Mouse (Mus musculus) midbrain, embryonic 14.5 days (tissue): ENCODE data around the gene Sept12. TPM values are rescaled to one million over a fixed set of nuclear protein-coding genes. Genes with fewer than 3 reads are reported as not detected.

Source experiments
- ATAC-seq: fragments of 200-750 bp; cut with Nextera tagmentation; 2 replicates; pipeline ENCODE4 v1.8.0; 2017; ENCODE audit warnings: moderate number of reproducible peaks, moderate library complexity; ENCODE audit not compliant: low FRiP score, low TSS enrichment
- DNase-seq: peaks from one replicate; pipeline ENCODE4 v3.0.0-alpha.2; 2015
- H3K27ac ChIP-seq: fragments of 300-500 bp; sonication (generic); replicated peaks from 2 replicates; pipeline ENCODE4 v1.5.1; 2014; ENCODE audit warnings: mild to moderate bottlenecking, low read depth, low read length, moderate library complexity
- H3K27me3 ChIP-seq: fragments of 300-500 bp; sonication (generic); 2 replicates; pipeline ENCODE4 v1.6.1; 2014; ENCODE audit warnings: low read length, control low read depth, mixed read lengths; ENCODE audit not compliant: control insufficient read depth, insufficient read depth
- H3K36me3 ChIP-seq: fragments of 300-500 bp; sonication (generic); 2 replicates; pipeline ENCODE4 v1.6.1; 2014; ENCODE audit warnings: low read length, control low read depth; ENCODE audit not compliant: control insufficient read depth, insufficient read depth
- H3K4me1 ChIP-seq: fragments of 300-500 bp; sonication (generic); 2 replicates; pipeline ENCODE4 v1.6.1; 2014; ENCODE audit warnings: mild to moderate bottlenecking, antibody characterized with exemption, low read length, control low read depth; ENCODE audit not compliant: control insufficient read depth, insufficient read depth
- H3K4me2 ChIP-seq: fragments of 300-500 bp; sonication (generic); 2 replicates; pipeline ENCODE4 v1.6.1; 2014; ENCODE audit warnings: mild to moderate bottlenecking, low read length, moderate library complexity
- H3K4me3 ChIP-seq: fragments of 300-500 bp; sonication (generic); replicated peaks from 2 replicates; pipeline ENCODE4 v1.5.1; 2014; ENCODE audit warnings: low read depth, low read length
- H3K9ac ChIP-seq: fragments of 300-500 bp; sonication (generic); replicated peaks from 2 replicates; pipeline ENCODE4 v1.6.1; 2014; ENCODE audit warnings: mild to moderate bottlenecking, low read length, moderate library complexity
- H3K9me3 ChIP-seq: fragments of 300-500 bp; sonication (generic); 2 replicates; pipeline ENCODE4 v1.6.1; 2016; ENCODE audit warnings: low read length, control low read depth, mixed read lengths; ENCODE audit not compliant: control insufficient read depth
- WGBS: fragments of 180-500 bp; shearing (Covaris S2); extraction: QIAGEN DNeasy Blood & Tissue Kit; methylation state at CpG from one replicate; pipeline ENCODE4 v1.1.7; 2014; 5-methylcytosine and 5-hydroxymethylcytosine counted together
- polyA plus RNA-seq: library from polyadenylated mRNA; unstranded; fragments of >200 nt; fragmentation: Nextera tagmentation; extraction: Ambion mirVana; gene quantifications from 2 replicates; pipeline ENCODE4 v1.2.1, GENCODE M21; 2014

Sept12 gene
- polyA plus RNA-seq, 1 experiment from 2014 or later, result not detected

DNA sequence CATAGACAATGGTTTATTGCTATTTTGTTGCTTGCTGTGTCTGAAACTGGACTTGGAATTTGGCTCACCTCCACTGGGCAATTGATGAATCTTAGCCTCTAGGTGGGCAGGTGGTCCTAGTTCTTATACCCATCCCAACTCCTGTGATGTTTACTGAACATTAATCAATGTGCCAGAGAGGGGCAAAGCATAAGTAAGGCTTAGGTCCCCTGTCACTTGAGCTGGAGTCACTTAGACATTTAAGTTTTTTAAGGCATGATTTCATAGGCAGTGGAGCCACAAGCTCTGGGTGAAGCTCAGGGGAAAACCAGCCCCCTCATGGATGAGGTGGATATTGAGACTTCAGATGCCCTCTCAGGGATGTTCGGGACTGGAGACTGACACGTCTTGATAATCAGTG, 59.2 kb downstream of the Sept12 start, which contains the start of gene Nudt16l1:
Gene Nudt16l1 (plus strand): TSS at position 301 of the 400 bp plus-strand sequence.
- Histone ChIP-seq H3K27me3 (no peaks in the 10 kb centered on the region), H3K36me3 (peaks cover 73% of the 10 kb centered on the region), H3K27ac (peak within 1 kb of the TSS; percentile 78), H3K9ac (peak within 1 kb of the TSS; percentile 78), H3K4me1 (peaks cover 9% of the 10 kb centered on the region), H3K4me3 (peak within 1 kb of the TSS; percentile 72), H3K4me2 (peak within 1 kb of the TSS; percentile 93), H3K9me3 (no peaks in the 10 kb centered on the region)
- WGBS, result 7% methylated on average over 2 of the region's 2 CpGs
- DNase-seq, result no peak
- no peak for ATAC-seq

GRCm38 (mm10) chr16:4937351-4938190, 60.1 kb downstream of the Sept12 start:
- Histone ChIP-seq H3K27ac (no peak overlapping the region), H3K36me3 (peaks cover 73% of the 10 kb centered on the region), H3K4me1 (peaks cover 9% of the 10 kb centered on the region), H3K9me3 (no peaks in the 10 kb centered on the region), H3K9ac (no peak overlapping the region), H3K27me3 (no peaks in the 10 kb centered on the region), H3K4me3 (no peak overlapping the region), H3K4me2 (no peak overlapping the region)
- WGBS, result 89% methylated on average over 8 of the region's 8 CpGs
- ATAC-seq (no peak), DNase-seq (no peak)

Other genes starting within 250 kb of the Sept12 start
- 98.1 and 103 TPM in 2 replicates for gene Cdip1, start 207.6 kb downstream of the Sept12 start, polyA plus RNA-seq
- gene 4930562C15Rik, start 162.4 kb downstream of the Sept12 start, polyA plus RNA-seq, result 0.42 and 0.61 TPM in 2 replicates
- 49.4 and 53.2 TPM in 2 replicates for gene Ubald1, start 117.5 kb downstream of the Sept12 start, polyA plus RNA-seq
- 117 and 123 TPM in 2 replicates for gene Mgrn1, start 111.6 kb downstream of the Sept12 start, polyA plus RNA-seq
- 116 and 122 TPM in 2 replicates for gene Nudt16l1, start 59.1 kb downstream of the Sept12 start, polyA plus RNA-seq
- 69.8 and 70.6 TPM in 2 replicates for gene Anks3, start 33.6 kb downstream of the Sept12 start, polyA plus RNA-seq
- gene Smim22, start 9.4 kb upstream of the Sept12 start, polyA plus RNA-seq, result not detected in 2 replicates
- gene Rogdi, start 15.7 kb upstream of the Sept12 start, polyA plus RNA-seq, result 132 and 161 TPM in 2 replicates
- gene Glyr1, start 52.0 kb upstream of the Sept12 start, polyA plus RNA-seq, result 123 and 147 TPM in 2 replicates
- gene Ubn1, start 52.2 kb upstream of the Sept12 start, polyA plus RNA-seq, result 15.7 and 19.8 TPM in 2 replicates
- gene Ppl, start 134.6 kb upstream of the Sept12 start, polyA plus RNA-seq, result 0.04 and 0.20 TPM in 2 replicates
- gene Sec14l5, start 149.3 kb upstream of the Sept12 start, polyA plus RNA-seq, result 0.54 and 1.0 TPM in 2 replicates
- 8.7 and 9.3 TPM in 2 replicates for gene Nagpa, start 206.2 kb upstream of the Sept12 start, polyA plus RNA-seq
- gene AU021092, start 224.4 kb upstream of the Sept12 start, polyA plus RNA-seq, result 15.0 and 15.6 TPM in 2 replicates
- 38.8 and 40.4 TPM in 2 replicates for gene Alg1, start 235.8 kb upstream of the Sept12 start, polyA plus RNA-seq